Mouse (Mus musculus): Measurements from ENCODE around the gene Uchl1. TPM values are rescaled to one million over a fixed set of nuclear protein-coding genes. Genes with fewer than 3 reads are reported as not detected.

Gene Uchl1
- polyA plus RNA-seq, 1 experiment from 2014 or later = 95.7 TPM

Other genes starting within 250 kb of the Uchl1 start
- 32.0 and 35.4 TPM in 2 replicates for gene Apbb2, start 57.3 kb upstream of the Uchl1 start, polyA plus RNA-seq (2015; fragmentation: Nextera tagmentation; extraction: Ambion mirVana)
- gene Limch1, start 69.7 kb downstream of the Uchl1 start, polyA plus RNA-seq (2015; fragmentation: Nextera tagmentation; extraction: Ambion mirVana) = 11.3 and 11.7 TPM in 2 replicates